Mouse (Mus musculus) right cerebral cortex, adult 18-20 months (tissue): ENCODE results near the gene Mlec.
A peak's percentile ranks its signal among the peaks of the same experiment; 100 is the strongest.

Experiments used
- DNase-seq: peaks from one replicate; pipeline ENCODE4 v3.0.0; 2022; ENCODE audit warnings: mixed read lengths

Gene Mlec

DNA sequence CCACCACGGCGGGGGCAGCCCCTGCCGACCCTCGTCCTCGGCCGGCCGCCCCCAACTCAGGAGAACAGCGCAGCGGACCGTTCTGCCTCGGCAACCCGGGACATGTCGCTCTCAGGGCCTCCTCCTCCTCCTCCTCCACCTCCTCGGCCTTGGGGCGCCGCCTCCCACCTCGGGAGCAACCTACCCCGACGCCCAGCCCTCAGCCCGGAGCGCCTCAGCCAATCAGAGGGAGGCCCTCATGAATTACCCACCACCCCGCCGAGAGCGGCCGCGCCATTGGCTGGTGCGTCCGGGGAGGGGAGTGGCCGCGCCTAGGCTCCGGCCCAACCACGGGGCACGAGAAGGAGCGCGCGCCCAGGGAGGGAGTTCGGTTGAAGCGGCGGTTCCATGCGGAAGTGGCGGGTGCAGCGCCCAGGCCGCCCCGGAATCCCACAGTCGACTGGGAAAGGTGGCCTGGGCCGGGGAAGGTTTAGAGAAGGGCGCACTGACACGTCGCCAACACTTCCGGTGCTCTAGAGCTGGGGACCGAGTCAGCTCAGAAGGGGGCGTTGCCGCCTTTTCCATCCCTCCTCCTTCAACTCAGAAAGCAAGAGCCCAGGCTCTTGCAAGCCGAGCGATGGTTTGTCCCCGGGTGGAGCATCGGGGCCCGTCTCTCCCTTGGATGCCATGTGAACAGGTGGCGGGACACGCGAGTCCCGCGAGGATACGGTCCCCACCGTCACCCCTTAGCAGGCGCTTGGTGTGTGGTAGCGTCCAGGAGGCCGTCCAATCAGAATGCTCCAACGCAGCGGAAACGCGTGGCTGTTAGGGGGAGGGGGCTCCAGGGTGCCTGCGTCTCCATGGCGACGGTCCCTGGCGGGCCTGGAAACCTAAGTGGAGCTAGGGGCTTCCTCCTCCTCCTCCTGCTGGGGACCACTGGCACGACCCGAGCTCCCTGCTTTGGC lies at the start of gene Mlec:
TSS of gene Mlec (minus strand) at position 140 of the 944 bp plus-strand sequence.
- DNase-seq: peak; percentile 99

DNA sequence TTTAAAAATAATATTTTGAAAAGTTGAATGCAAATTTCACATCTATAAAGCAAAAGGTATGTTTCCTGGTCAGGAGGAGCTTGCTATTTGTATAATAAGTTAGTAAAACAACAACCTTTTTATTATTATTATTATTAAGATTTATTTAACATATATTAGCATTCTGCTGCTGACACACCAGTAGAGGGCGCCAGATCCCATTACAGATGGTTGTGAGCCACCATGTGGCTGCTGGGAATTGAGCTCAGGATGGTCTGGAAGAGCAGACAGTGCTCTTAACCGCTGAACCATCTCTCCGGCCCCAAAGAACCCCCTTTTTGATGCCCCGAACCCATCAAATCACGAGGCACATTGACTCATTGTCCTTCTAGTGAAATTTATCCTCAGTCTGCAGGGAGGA lies 49.3 kb upstream of the Mlec start:
- DNase-seq: no peak

DNA sequence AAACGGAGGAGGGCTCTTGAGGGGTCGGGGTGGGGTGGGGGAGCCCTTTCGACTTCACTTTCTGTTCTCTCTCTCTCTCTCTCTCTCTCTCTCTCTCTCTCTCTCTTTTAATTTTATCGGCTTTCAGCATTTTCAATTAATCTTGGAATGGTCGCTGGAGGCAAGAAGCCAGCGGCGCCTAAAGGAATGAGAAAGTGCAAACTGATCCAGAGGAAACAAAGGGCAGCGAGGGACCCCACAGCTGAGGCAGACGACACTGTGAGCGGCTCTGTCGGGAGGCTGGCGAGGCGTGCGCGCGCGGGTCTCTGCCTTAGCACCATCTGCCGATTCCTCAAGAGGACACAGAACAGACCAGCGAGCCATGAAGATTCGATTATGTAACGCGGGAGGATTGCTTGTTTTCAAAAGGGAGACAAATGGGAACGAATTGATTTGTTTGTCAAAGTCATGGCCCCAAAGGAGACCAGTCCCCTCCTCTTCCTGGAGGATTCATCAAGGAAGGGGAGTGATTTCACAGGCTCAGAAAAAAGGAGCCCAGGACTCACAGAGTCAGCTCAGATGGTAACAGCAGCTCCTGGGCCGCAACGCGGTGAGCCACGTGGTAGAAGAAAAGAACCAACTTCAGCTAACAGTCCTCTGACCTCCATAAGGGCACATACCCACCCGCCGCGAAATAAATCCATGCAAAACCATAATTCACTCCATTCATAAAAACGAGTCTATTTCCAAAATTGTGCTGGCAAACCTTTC lies 46.8 kb upstream of the Mlec start:
- DNase-seq: peak; percentile 77

DNA sequence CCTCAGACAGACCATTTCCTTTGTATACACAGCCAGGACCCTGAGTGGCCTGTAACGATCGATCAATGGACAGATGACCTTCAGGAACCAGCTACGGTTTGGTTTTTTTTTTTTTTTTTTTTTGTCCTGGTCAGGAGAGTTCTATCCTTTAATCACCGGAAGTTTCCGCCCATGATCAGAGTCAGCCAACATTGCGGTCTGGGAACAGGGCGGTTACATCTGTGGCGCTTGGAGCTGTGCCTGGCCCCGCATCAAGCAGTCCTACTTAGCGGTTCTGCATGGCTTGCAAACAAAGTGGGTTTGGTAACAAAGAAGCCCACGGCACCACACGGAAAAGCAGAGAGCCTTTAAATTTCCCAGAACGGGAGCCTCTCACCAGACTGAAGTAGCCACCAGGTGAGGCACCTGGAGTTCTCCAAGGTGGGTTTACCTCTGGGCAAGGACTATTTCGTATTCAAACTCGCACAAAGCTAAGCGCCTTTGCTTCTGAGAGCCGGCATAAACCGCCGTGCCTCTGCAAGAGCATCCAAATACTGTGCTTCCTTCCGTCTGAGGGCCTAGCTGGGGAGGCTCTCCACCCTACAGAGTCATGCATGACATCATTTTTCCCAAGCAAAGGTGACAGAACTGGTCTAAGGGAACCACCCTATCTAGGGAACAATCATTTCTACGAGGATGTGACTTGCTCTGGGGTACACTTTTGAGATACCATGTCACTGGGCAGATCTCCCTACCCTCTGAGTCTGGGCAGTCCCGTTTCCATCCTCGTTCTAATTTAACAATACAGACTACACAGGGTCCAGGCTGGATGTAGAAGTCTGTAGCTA lies 46.0 kb upstream of the Mlec start:
- no peak for DNase-seq

DNA sequence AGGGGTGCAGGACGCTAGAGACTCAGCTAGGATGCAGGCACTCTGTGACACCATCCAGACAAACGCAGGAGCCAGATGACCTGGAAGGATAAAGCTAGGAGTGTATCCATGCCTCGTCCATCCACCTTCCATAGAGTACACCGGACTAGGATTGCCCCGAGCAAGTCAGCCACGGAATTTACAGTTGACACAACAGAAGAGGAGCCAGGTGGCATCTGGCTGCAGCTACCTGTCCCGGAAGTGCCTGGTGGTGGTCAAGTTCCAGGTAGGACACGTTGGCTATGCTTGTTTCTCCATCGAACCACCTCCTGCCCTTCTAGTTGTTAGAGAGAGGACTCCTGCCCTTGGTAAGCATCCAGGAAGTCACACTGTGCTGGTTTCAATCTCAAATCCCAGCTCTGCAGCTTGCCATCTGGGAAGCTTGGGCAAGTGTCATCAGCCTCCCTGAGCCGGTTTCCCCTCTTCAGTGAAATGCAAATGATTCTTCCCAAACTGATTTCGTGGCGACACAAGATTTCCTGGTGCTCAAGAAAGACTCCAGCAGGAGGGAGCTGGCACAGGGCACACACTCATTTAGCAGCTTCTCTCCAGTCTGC lies 36.7 kb upstream of the Mlec start:
- DNase-seq: no peak

DNA sequence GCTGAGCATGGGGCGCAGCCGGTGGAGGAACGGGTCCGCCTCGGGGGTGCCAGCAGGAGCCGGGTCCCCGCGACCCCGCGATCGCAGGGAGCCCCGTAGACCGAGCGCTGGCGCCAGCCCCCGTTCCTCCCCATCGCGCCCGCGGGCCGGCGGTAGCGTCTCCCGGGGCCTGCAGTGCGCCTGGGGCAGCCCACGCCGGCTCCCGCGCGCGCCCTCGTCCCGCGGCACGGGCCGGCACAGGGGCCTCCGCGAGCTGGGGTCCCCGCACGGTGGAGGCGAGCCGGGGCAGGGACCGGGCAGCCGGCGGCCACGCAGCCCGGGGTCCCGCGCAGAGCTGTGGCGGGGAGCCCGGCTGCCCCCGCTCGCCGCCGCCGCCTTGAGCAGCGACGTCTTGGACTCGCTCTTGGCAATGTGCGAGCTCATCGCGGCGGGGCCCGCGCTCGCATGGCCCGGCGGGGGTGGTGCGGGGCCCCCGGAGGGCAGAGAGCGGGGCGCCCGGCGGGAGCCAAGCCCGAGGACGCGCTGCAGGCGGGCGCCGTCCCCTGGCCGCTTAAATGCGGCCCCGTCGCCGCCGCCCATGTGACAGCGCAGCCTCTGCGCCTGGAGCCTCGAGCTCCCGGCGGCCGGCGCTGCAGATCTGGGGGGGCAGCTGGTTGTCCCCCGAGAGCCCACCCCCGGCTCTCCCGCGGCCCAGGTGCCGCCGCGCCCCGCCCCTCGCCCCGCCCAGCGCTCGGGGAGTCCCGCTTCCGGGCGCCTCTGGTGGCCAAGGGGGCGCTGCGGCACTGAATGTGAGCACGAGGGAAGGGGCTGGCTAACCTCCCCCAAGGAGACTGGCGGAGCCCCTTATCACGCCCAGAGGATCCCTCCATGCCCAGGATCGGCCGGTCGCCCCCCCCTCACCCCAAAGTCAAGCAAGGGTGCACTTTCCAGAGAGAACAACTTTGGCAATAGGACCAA lies 36.0 kb upstream of the Mlec start, which contains the start of gene Cabp1:
TSS of gene Cabp1 (minus strand) at position 713 of the 957 bp plus-strand sequence.
- DNase-seq: peak; percentile 83

DNA sequence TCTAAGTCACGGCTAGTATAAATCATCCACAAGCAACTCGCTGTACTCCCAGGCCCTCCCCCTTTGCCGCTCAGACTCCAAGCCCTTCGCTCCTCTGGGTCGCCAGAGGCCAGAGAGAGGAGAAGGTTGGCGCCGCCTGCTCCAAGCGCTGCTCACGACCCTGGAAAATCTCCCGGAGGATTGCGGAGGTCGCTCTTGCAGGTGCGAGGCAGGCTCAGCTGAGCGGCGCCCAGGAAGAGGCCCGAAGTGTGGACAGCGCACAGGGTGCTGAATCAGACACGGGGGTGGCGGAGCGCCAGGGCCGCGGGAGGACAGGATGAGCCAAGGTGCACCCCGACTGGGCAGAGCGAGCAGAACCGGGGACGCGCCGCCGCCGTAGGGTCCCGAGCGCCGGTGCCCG lies 35.2 kb upstream of the Mlec start:
- peak; percentile 69 for DNase-seq

DNA sequence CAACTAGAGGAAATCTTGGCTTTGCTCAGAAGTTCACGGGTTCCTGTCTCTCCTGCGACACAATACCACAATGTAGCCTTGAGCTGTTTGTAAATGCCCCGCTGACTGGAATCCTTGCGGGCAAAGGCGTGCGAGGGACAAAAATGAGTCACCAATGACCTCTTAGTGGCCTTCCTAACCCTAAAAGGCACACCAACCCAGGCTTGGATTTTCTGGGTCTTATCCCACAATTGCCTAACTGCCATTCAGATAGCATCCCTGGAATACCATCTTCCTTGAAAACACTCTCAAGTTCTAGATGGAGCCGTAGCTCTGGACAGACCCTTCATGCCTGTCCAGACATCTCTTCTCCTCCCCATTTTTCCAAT lies 34.8 kb upstream of the Mlec start:
- DNase-seq: no peak

DNA sequence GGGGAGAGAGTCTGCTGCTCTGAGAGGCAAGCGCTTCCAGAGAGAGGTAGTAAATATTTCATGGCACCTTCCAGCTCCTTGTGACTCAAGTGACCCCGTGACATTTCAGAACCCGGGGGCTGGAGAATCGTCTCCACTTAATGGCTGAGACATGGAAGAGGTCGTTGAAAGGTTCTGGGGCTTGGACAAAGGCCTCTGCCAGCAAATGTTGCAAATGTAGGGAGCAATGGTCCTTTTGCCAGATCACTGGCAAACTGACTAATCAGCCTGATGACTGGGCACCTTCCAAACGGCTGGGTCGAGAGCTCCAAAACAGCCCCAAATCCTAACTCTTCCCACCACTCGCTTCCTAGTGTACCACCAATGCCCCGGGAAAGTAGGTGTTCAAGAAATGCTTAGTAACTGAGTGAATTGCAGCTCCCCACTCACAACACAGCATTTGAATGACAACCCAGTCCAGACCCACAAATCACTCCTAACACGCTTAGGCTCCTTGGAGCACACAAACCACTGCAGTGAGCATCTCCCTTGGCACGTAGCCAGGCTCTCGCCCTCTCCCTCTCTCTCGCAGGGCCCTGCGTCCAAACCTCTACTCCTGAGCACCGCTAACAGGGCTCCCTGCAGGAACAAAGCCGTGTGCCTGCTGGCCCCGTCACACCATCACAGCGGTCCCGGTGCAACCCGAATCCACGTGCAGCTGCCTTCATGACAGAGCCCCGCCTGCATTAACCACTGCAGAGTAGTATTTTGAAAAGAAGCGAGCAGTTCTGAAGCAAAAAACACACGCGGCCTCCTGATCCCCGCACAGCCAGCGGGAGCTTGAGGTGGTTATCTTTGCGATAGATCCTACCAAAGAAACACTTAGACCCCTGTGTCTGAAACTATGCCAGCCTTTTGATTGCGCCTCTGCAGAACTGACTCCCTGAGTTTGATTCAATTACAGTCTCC lies 34.2 kb upstream of the Mlec start:
- no peak for DNase-seq

DNA sequence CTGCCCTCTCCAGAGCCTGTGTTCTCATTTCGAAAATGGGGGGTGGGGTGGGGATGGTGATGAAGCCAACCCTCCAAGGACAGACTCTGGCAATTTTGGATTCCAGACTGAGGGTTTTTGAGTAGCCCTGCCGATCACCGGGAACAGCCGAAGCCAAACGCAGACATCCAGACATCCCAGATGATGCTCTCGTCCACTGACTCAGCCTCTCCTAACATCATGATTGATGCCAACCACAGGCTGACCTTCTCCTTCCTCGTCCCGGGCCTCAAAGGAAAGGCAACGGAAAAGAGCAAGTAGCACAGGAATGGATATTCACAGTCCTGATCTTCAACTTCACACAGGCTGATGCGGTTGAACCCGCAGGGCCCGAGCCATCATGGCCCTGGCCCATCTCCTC lies 32.1 kb upstream of the Mlec start:
- no peak for DNase-seq

DNA sequence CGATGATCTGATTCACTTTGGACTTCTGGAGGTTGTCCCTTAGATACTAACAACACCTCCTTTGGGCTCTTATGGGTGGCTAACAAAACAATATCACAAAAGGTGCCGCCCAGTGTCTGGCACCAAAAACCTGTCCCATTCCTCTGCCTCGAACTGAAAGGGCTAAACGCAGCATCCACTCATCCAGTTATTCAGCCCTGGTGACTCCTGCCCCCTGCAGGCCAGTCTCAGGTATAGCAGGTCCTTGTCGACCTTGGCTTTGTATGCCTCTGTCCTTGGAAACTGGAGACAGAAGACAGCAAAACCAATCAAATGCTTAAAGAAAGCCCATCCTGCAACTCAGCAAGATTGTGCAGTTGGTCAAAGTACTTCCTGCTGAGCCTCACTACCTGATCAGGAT lies 30.8 kb upstream of the Mlec start:
- DNase-seq: no peak

DNA sequence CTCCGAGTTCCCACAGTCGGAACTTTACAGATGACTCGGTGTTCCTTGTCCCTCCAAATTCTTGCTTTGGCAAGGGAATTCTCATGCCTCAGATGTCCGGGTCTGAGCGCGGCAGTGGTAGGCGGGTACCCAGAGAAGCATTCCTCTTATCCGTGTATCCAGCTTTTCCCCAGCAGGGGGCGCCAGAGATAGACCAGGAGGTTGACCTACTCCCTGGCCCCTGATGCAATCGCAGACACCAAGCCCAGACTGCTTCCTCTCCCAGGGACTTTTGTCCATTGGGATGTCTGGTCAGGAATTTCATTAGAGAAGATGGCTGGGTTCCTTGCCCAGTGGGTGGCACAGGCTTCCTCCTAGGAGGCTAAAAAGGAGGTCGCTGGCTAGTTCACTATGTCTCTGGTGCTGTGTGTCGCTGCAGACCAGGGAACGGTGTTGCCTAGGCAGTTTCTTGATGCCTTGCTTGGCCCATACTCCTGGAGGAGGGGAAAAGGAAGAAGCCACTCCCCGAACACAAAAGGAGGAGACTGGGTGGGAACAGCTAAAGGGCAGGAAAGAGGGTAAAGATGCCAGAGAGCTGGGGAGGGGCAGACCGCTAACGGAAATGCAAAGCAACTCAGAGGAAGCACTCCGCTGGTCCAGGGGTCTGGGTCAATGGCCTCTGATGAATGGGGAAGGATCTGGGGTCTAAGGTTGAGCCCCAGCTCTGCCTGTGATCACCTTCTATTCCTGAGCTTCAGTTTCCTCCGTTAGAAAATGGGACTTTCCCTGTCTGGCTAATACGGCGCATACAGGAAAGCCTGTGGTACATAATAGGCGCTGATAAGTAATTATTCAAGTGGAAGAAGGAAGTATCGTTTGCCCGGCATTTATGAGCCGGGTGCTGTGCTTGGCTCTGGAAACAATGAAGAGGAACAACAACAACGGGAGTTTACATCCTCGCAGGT lies 29.5 kb upstream of the Mlec start:
- DNase-seq: peak; percentile 94

DNA sequence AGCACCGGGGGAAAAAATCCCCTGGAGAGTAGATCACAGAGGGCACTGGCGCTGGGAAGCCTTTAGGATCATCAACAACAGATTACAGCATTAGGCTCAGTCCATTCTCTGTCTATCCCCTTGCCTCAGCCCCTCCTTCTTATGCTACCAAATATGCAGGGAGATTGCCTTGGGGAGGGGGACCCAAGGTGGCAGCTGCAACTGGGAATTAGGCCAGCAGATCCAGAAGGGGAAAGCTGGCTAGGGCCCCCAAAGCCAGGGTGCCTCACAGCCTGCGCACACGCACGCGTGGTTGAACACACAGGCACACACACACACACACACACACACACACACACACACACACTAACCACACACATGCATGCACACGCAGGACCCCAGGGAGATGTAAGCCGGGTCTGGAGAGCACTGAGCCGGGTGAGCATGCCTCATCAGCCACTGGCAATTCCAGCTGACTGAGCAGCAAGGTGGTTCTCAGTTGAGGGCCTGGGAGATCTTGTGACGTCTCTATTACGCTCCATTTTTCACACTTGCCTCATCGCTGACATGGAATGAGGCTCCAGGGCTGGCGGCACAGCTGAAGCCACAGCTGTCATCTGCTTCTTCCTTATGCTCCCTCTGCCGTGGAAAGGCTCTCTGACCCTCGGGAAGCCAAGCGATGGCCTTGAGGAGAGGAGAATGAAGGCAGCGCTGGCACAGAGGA lies 28.5 kb upstream of the Mlec start:
- DNase-seq: peak; percentile 68

DNA sequence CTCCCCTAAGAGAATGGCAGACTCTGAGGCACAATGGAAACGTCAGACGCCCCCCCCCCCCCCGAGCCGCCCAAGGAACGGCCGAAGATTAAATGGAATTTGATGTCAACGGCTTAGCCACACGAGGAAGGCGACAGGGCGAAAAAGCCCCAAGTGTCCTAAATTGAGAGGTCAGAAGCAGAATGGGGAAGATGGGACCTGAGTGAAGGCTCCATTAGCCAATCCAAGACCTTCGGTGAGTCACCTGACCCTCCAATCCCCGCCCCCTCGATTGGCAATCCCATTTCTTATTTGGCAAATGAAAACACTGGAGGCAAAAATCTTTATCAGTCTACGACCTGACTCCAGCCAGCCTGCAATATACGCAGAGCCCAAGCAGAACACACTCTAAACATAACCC lies 26.7 kb upstream of the Mlec start:
- DNase-seq: peak; percentile 69

DNA sequence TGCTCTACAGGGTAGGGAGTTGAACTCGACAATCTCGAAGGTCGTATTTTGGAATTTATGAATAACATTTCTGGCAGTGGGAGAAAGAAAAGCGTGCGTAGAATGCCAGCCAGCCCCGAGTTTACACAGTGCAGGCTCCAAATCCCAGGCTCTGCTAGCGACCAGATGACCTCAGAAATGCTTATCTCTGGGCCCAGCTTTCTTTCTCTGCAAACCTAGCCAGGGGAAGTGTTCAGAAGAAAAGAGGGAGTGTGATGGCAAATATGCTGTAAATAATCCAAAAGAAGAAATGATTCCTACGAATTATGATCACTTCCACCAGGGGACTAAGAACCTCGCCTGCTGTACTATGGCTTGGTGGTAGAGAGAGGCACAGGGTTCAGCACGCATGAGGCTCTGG lies 25.5 kb upstream of the Mlec start:
- no peak for DNase-seq

DNA sequence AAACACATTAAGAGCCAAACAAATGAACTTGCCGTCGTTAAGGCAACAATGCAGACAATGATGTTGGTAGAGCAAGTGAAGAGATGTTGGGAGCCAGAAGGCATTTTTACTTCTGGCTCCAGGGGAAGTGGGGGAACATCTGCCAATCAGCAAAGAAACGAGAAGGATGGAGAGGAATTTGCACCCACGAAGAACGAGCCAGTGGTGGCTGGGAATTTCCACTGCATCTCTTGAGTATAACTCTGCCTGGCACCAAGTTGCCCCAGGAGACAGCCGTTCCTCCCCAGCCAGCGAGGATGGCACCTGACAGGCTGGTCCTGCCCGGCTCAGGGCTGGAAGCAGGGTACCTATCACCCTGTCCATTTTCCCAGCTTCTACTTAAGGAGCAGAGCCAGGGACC lies 24.9 kb upstream of the Mlec start:
- DNase-seq: peak; percentile 54

DNA sequence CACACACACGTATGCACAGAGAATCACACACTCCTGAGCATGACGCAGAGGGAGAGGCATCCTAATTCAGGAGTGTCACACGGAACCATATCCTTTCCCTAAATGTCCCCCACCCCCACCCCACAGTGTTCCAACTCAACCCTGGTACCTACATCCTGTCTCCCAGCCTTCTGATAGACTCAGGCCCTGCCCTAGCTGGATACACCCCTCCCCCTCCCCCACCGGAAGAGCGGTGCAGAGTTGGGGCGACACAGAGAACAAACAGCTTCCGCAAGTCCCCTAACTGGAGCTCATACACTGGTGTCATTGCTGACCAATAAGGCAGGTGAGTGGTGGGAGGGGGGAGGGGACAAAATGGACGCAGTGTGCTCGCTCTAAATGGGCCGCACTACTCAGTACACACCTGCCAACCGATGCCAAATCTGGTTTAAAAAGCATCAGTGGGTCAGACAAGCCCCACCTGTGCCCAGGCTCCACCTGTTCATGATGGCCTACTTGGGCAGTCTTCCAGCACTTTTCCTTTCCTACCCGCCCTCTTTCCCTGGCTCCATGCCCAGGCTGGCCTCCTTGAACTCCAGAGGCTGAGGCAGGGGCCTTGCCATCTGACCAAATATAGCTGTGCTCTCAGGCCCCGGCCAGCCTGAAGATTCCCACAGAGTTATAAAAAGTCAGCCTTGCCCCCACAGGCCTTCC lies 23.4 kb upstream of the Mlec start:
- DNase-seq: no peak

DNA sequence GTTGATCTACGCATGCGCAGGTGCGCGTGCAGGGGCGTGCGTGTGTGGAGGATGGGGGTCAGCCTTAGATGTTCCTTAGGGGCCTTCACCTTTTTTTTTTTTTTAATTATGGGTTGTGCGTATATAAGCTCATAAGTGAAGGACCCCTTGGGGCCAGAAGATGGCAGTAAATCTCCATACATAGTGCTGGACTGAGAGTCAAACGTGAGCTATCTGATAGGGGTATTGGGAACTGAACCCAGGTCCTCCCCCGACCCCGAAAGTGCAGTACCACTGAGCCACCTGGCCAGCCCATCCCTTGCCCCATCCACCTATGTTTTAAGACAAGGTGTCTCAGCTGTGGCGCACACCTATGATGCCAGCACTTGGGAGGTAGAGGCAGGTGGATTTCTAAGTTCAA lies 21.6 kb upstream of the Mlec start:
- DNase-seq: no peak
